Mouse (Mus musculus): ENCODE data around the gene Kpna4.
"Not testable (repeated sequence)": the region's sequence is repeated elsewhere in the genome, so short reads cannot be mapped to it uniquely, and the experiment has no call there.

DNA sequence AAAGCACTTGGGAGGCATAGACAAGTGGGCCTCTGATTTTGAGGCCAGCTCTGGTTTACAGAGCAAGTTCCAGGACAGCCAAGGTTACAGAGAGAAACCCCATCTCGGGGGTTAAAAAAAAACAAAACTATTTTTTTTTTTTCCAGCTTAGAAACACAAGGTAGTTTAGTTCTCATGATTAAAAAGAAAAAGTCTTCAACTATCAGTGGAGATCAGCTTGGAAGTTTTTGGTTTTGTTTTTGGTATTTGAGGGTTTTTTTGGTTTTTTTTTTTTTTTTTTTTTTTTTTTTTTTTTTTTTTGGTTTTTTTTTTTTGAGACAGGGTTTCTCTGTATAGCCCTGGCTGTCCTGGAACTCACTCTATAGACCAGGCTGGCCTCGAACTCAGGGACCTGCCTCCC, 108.3 kb downstream of the Kpna4 start:
- TF ChIP-seq CTCF, EP300 (IDR thresholded peaks at IDR 0.05; ENCODE audit: low read depth): not testable (repeated sequence)

Data from heart, postnatal 0 days (tissue).